Mouse (Mus musculus) embryo, embryonic 11.5 days (tissue): ENCODE measurements around the gene Wdr59.

Source experiments
- DNase-seq: peaks from one replicate; pipeline ENCODE4 v3.0.0-alpha.2; 2012; ENCODE audit warnings: low read depth, low spot score

The Wdr59 gene

GRCm38 (mm10) chr8:111492508-111492907 lies 29.4 kb downstream of the Wdr59 start:
- DNase-seq: no peak

DNA sequence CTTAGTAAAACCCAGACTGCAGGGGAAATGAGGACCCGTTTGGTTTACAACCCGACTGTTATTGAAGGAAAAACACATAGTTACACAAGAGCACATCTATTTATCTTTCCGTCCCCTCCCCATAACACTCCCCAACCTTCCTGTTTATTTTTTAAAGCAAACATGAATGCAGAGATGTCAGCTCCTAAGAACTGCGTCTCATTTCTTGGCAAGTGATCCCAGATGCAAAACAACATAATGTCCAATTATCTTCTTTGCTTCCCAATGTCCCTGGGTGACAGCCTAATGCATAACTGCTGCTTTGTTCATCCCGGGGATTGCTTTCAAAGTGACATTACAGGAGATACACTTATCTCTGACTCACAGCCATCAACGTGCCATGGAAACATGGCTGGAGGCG lies 30.7 kb downstream of the Wdr59 start:
- no peak for DNase-seq

DNA sequence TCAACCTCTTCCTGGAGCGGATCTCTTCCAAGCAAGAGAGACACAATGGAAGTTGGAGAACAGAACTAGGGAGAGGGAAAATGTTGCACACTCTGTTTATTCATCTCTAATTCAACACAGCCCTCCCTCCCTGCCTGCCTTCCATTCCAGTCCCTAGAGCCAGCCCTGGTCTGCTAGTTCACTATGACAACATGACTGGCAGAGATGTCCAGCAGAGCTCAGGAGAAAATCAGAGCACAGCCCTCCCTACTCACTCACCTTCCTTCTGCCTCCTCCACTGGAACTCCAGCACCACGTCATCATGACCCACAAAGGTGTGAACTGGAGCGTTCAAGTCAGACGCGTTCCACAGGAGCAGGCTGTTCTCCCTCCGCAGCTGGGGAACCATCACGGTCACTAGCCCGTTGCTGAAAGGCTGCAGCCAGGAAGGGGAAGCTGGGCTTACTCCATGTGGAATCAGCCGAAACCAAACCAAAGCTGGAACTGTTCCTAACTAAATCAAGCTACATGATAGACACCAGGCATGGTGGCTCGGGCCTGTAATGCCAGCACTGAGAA lies 31.8 kb downstream of the Wdr59 start:
- DNase-seq: no peak

DNA sequence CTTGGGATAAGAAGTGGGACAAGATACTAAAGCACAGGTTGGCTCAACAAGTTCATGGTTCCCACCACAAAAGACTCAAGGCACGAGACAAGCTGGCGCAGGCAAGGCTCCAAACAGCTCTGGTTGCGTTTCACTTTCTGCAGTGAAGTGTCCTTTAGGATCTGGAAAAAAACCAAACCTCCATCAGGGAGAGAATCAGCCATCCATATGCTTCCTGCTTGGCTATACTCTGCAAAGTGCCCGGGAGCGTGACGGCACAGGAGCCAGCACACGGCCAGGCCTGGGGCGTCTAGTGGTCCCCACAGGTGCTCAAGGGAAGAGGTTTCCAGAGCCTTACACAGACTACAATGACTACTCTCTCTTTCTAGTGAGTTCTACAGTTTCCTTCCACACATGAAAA lies 41.2 kb downstream of the Wdr59 start:
- no peak for DNase-seq

DNA sequence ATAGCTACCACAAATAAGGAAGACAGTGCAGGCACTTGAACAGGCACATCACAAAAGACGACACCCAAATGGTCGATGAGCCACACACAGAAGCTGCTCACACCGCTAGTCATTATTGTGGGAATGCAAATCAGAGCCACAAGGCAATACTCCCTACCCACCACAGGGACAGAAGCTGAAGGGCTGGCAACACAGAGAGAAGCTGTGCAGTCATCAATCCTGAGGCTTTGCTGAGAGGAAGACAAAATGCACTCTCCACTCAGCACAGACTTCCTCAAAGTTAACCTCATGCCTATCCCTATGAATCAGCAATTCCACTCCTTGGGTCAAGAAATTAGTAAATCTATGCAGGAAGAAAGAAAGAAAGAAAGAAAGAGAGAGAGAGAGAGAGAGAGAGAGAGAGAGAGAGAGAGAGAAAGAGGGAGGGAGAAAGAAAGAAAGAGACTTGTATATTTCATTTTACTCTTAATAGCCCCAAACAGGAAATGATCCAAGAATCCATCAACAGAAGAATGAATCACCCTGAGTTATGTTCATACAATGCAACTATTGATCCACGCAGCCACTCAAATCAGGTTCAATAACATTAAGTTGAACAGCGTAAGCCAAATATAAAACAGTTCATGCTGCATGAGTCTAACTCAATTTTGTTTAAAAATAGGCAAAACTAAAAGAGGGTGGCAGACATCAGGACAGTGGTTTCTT lies 44.0 kb downstream of the Wdr59 start:
- DNase-seq: no peak

- DNase-seq: no peak
Measured at GRCm38 (mm10) chr8:111471526-111472081, 50.3 kb downstream of the Wdr59 start.

DNA sequence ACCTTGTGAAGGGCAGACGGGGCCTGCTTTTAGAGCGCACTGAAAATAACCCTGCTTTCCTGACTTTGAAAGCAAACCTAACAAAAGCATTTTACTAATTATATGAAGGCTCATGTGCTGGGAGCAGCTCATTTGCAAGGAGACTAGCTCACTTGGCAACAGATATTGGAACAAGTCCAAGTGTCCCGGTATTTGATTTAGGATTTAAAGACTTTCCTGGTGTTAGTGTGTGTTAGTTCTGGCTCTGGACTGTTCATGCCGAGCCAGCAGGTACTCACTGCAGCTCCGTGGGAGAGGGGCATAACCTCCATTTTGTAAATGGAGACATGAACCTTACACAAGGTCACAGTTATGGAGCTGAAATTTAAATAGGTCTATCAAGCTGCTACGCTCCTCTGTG lies 52.9 kb downstream of the Wdr59 start:
- DNase-seq: no peak

DNA sequence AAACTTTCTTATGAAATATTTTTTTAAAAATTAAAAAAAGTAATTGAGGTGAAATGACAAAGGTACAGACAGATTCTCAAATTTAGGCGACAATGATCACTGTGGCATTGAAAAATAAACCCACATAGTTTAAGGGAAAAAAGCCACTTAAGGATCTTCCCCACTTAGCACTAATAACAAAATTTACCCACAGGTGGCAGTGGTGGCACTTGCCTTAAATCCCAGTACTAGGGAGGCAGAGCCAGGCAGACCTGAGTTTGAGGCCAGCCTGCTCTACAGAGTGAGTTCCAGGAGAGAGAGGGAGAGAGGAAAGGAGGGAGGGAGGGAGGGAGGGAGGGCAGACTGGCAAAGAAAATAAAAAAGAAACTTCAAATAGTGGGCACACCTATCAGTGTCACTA lies 56.6 kb downstream of the Wdr59 start:
- no peak for DNase-seq

GRCm38 (mm10) chr8:111464526-111464925 lies 57.4 kb downstream of the Wdr59 start:
- no peak for DNase-seq

- DNase-seq: no peak
Measured at GRCm38 (mm10) chr8:111449671-111450070, 72.2 kb downstream of the Wdr59 start.

DNA sequence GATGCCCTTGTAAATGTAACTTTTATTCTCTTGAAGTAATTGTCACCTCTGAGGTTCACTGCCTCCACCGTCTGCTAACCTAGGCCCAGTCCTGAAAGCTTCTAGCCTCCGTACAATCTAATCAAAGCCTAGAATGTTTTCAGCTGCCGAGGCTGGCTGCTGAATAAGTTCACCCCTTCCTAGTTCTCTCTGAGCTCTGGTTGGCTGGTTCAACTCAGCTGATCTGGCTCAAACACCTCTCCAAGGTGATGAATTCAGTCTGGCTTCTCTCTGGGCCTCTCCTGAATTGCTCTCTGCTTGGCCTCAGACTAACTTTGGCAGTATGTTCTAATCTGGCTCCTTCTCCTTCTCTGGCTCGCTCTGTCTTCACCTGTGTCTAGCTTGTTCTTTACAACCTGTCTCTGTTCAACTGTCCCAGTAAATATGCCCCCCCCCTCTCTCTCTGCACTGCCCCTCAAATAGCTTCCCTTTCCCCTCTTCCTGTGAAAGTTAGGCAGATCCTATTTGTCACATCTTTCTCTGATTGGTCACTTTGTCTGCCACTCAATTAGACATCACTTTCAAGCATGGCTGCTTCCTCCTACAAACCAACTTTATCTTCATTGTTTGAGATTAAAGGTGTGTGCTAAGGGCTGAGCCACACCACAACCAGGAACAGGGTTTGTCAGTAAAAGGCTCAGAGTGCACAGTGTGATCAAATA lies 75.8 kb downstream of the Wdr59 start:
- DNase-seq: no peak

- no peak for DNase-seq
Measured at GRCm38 (mm10) chr8:111445558-111445957, 76.3 kb downstream of the Wdr59 start.

DNA sequence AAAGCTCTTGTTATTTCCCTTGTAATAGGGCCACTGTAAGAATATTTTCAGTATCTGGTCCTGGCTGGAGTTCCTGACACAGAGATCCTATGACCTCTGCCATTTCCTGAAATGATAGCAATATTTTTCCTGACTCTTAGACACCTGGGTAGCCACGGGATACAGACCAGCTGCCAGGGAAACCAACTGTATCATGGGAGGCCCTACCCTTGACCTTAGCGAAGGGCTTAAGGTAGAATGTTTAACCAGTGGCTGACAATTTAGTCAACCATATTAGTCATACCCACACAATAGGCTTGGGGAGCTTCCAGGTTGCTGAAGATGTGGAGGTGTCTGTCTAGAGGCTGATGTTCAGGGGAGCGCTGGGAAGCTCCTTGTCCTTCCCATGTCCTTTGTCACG lies 77.6 kb downstream of the Wdr59 start:
- DNase-seq: no peak

DNA sequence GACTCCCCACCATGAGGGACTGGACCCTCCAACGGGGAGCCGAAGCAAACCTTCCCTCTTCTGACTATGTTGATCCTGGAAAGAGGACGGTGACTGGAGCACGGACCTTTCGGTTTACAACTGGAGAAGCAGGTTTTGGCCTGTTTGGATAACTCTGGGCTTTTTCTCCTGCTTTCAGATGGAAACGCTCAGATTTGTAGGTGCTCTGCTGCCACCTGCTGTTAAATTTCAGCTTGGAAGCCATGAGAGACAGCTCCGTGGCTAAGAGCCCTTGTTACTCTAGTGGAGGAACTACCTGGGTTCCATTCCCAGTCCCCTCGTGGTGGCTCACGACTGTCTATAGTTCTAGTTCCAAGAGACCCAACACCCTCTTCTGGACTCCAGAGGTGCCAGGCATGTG lies 82.7 kb downstream of the Wdr59 start:
- DNase-seq: peak; percentile 61

DNA sequence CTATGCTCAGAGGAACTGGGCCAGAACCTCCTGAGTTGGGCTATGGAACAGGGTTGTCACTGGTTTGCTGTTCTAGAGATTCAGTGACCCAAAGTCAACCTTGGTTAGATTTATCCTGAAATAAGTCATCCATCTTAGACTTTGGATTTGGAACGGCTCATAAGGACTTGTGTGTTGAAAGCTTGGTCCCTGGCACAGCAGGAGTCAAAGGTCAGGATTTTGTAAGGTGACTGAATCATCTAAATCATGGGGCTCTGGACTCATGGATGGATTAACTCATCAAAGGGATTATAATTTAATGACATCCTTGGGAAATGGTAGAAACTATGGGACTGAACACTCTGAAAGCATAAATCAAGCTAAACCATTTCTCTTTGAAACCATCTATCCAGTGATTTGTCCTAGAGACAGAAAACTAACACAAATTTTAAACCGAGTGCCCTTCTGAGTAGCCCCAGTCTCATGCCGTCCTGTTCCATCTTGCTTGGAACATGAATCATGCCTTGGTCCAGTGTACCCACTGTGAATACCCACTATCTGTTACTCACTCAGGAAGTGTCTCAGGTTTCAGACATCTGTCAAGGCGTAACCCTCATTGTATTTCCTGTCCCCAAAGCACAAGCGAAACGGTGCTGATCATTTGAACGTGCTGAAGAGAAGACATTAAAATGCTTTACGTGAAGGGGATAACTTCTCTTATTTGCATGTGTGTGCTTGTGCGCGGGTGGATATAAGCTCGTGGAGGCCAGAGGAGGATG lies 86.6 kb downstream of the Wdr59 start:
- DNase-seq: no peak

- no peak for DNase-seq
Measured at GRCm38 (mm10) chr8:111424646-111425045, 97.2 kb downstream of the Wdr59 start.

DNA sequence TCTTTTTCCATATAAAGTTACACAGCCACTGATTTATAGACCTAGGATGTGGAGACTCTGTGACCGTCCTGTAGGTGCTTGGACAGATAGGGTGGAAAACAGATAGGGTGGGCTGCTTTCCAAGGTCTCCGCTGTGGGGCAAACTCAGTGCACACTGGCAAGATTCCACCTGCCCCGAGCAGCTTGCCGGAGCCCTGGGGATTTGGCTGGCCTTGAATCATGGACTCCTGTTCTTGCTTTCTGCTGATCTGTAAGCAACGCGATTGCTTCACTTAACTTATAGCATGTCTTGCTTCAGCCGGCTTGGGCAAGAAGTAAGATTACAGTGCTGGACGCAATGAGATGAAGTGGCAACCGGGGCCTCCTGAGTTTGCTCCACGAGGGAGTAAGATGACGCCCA lies 97.7 kb downstream of the Wdr59 start:
- no peak for DNase-seq

DNA sequence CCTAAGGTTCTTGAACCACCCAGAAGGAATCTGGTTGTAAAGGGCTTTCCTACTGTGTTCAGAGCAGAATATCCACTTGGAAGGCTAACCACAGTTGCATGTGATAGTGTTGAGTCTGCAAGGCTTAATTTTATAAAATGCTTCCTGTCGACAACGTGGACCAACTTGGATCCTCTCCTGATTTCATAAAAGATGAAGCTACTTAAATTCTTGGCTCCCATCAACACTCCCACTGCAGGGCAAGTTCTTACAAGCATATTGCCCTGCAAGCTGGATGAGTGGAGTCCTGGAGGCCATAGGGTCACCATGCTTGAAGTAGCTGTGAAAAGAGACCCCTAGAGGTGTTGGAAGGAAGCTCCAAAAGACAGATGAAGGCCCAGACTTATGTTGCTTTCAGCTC lies 99.3 kb downstream of the Wdr59 start:
- no peak for DNase-seq

DNA sequence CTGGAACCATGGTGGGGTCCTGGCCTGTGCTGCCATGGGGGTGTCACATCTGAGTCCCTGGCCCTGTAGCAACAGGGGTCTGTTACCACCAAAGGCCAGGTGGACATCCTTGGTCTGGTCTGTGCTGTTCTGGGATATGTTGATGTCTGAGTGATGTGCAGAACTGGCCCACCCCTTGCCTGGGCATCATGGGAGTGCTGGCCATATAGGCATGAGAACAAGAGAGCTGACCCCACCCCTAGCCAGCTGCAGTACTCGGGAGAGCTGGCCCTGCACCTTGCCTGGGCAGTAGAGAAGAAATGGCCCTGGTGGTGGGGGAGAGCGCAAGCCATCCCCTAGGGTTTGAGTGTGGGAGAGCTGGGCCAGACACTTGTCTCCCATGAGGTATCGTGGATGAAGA lies 102.7 kb downstream of the Wdr59 start:
- no peak for DNase-seq

GRCm38 (mm10) chr8:111418601-111419000 lies 103.3 kb downstream of the Wdr59 start:
- no peak for DNase-seq

DNA sequence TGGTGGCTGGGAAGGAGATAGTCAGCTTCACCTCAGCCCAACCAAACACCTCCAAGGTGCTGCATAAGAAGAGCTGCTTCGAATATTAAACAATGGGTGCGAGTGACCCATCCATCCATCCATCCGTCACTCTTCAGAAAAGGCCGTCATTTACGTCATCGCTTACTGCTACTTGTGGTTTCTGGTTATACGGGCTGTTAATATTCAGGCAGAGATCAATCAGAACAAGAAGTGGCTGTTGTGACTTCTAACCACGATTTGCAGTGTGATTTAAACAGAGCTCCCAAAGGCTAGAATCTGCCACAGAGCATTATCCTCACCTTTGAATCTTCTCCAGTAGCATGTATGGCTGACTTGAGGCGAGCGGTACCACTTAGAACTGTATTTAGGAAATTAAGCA lies 104.7 kb downstream of the Wdr59 start:
- no peak for DNase-seq

- no peak for DNase-seq
Measured at GRCm38 (mm10) chr8:111403391-111403790, 118.5 kb downstream of the Wdr59 start.
